Mouse (Mus musculus): Measurements from ENCODE around the gene Fstl4.

DNA sequence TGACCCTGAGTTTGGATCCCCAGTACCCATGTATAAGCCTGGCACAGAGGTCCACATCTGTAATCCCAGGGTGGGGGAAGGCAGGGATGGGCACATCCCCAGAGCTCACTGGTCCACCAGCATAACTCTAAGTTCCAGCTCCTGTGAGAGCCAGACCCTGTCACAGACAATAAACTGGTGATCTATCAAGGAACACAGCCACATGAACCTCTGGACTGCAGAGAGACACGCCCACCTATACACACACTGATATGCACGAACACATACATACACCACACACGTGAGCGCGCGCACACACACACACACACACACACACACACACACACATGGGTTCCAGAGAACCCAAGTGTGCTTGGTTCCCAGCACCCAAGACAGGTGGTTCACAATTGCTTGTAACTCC, 344.4 kb downstream of the Fstl4 start:
- no peak for TF ChIP-seq CTCF (IDR thresholded peaks at IDR 0.05; ENCODE audit: low read depth, low read length)
- TF ChIP-seq POLR2A (IDR thresholded peaks at IDR 0.05; ENCODE audit: borderline replicate concordance, low read depth, low read length): no peak
